8 mouse cellular contexts compared by ENCODE assay signal in genomic region chr3:94479564-94479963, GRCm38 (mm10). TPM values are rescaled to one million over a fixed set of nuclear protein-coding genes. Genes with fewer than 3 reads are reported as not detected.
DNase-seq lines count a peak whose midpoint lies in the region; ATAC-seq and TF ChIP-seq lines count a peak whose summit lies in the region.

No protein-coding gene starts in this region.

- no peak overlapping the region for H3K27ac ChIP-seq in kidney, embryonic 15.5 days
- H3K27ac ChIP-seq in heart, postnatal 0 days (ENCODE audit: low read depth): no peak overlapping the region
- peak overlapping the region; percentile 94 for H3K27ac ChIP-seq in midbrain, embryonic 14.5 days (replicated peaks; ENCODE audit: low read depth, low read length)

- H3K4me2 ChIP-seq in kidney, embryonic 15.5 days: peak overlapping the region; percentile 50
- H3K4me2 ChIP-seq in heart, postnatal 0 days (ENCODE audit: low read depth, low read length): 0 out of 2 replicates have a peak overlapping the region, but pooled peaks have one; percentile 16
- H3K4me2 ChIP-seq in midbrain, embryonic 14.5 days (ENCODE audit: low read length): peak overlapping the region; percentile 96

- H3K4me1 ChIP-seq in kidney, embryonic 15.5 days: peaks cover 14% of the 10 kb centered on the region
- 0 out of 2 replicates have a peak, but pooled peaks cover 10% of the 10 kb centered on the region for H3K4me1 ChIP-seq in heart, postnatal 0 days (ENCODE audit: control insufficient read depth, insufficient read depth)
- peaks cover 57% of the 10 kb centered on the region for H3K4me1 ChIP-seq in midbrain, embryonic 14.5 days (ENCODE audit: control insufficient read depth, insufficient read depth, low read length)

- no peaks in the 10 kb centered on the region for H3K9me3 ChIP-seq in kidney, embryonic 15.5 days (replicated peaks)
- H3K9me3 ChIP-seq in heart, postnatal 0 days (replicated peaks; ENCODE audit: control insufficient read depth, low read length): no peaks in the 10 kb centered on the region
- no peaks in the 10 kb centered on the region for H3K9me3 ChIP-seq in midbrain, embryonic 14.5 days (ENCODE audit: control insufficient read depth, low read length)

- no peak for TF ChIP-seq CTCF in heart, postnatal 0 days (IDR thresholded peaks at IDR 0.05; ENCODE audit: low read depth)

- H3K27me3 ChIP-seq in kidney, embryonic 15.5 days: peaks cover 37% of the 10 kb centered on the region
- H3K27me3 ChIP-seq in heart, postnatal 0 days (ENCODE audit: control insufficient read depth, insufficient read depth, low read length): peaks cover 31% of the 10 kb centered on the region
- no peaks in the 10 kb centered on the region for H3K27me3 ChIP-seq in midbrain, embryonic 14.5 days (ENCODE audit: control insufficient read depth, insufficient read depth, low read length)

- no peak overlapping the region for H3K9ac ChIP-seq in kidney, embryonic 15.5 days
- no peak overlapping the region for H3K9ac ChIP-seq in heart, postnatal 0 days (replicated peaks; ENCODE audit: low read depth, low read length)
- peak overlapping the region; percentile 95 for H3K9ac ChIP-seq in midbrain, embryonic 14.5 days (replicated peaks; ENCODE audit: low read length)

- H3K36me3 ChIP-seq in kidney, embryonic 15.5 days: no peaks in the 10 kb centered on the region
- H3K36me3 ChIP-seq in heart, postnatal 0 days (replicated peaks; ENCODE audit: control insufficient read depth, insufficient read depth, low read length): no peaks in the 10 kb centered on the region
- H3K36me3 ChIP-seq in midbrain, embryonic 14.5 days (ENCODE audit: control insufficient read depth, insufficient read depth, low read length): peaks cover 27% of the 10 kb centered on the region

- peak overlapping the region; percentile 18 for H3K4me3 ChIP-seq in kidney, embryonic 15.5 days (replicated peaks)
- no peak overlapping the region for H3K4me3 ChIP-seq in heart, postnatal 0 days (ENCODE audit: low read depth, low read length)
- H3K4me3 ChIP-seq in midbrain, embryonic 14.5 days (replicated peaks; ENCODE audit: low read depth, low read length): peak overlapping the region; percentile 73

- ATAC-seq in kidney, embryonic 15.5 days (replicated peaks; ENCODE audit: low FRiP score): no peak
- no peak for ATAC-seq in heart, postnatal 0 days (ENCODE audit: insufficient read depth, low read depth)
- ATAC-seq in midbrain, embryonic 14.5 days (ENCODE audit: low FRiP score, low TSS enrichment): no peak
- ATAC-seq in erythroblast, adult 5-6 weeks (replicated peaks; ENCODE audit: low FRiP score, poor library complexity, severe bottlenecking): no peak

- no peak for DNase-seq in kidney, adult 8-10 months
- peak; percentile 50 for DNase-seq in ZHBTc4 (ENCODE audit: low read depth, low spot score)
- DNase-seq in heart, postnatal 0 days (ENCODE audit: low spot score): no peak
- DNase-seq in midbrain, embryonic 14.5 days: peak; percentile 57
- DNase-seq in cerebellum, adult 9-11 months: no peak
- DNase-seq in gastrocnemius, adult 8-10 months (ENCODE audit: low spot score in 2 of 2): no peak

- no peak for TF ChIP-seq EP300 in heart, postnatal 0 days (IDR thresholded peaks at IDR 0.05; ENCODE audit: low read depth)

- WGBS in kidney, embryonic 15.5 days: 5% methylated on average over 11 of the region's 11 CpGs
- 2% methylated on average over 11 of the region's 11 CpGs for WGBS in heart, postnatal 0 days
- 10% methylated on average over 11 of the region's 11 CpGs for WGBS in midbrain, embryonic 14.5 days

RNA-seq across cellular contexts. Expression of gene Riiad1, which starts 0.6 kb away (rescaled TPM):
- polyA plus RNA-seq in kidney, embryonic 15.5 days (2015; fragmentation: Nextera tagmentation; extraction: Ambion mirVana): 1.2 and 2.3 TPM in 2 replicates
- 1.2 TPM in 1 of 2 replicates, not detected in the other for total RNA-seq in heart, postnatal 0 days (2014; rRNA removed; ENCODE audit: low replicate concordance)
- 4.3 and 4.5 TPM in 2 replicates for polyA plus RNA-seq in heart, postnatal 0 days (2015; fragmentation: Nextera tagmentation; extraction: Ambion mirVana)
- polyA plus RNA-seq in midbrain, embryonic 14.5 days (2014; fragmentation: Nextera tagmentation; extraction: Ambion mirVana): 23.8 and 30.8 TPM in 2 replicates
- not detected in 2 replicates for total RNA-seq in erythroblast, adult 5-6 weeks (2015; ENCODE audit: low replicate concordance)
- not detected in 2 replicates for total RNA-seq in erythroblast, adult 5-6 weeks (2017; ENCODE audit: low replicate concordance)
- total RNA-seq in gastrocnemius, adult 8-10 months (2022): 10 to 100 TPM; 10.6 to 11.8 (median 11.3) TPM

RNA-seq across cellular contexts. Expression of gene Celf3, which starts 1.5 kb away (rescaled TPM):
- 2.5 and 5.5 TPM in 2 replicates for polyA plus RNA-seq in kidney, embryonic 15.5 days (2015; fragmentation: Nextera tagmentation; extraction: Ambion mirVana)
- total RNA-seq in heart, postnatal 0 days (2014; rRNA removed; ENCODE audit: low replicate concordance): not detected in 2 replicates
- 0.53 and 0.80 TPM in 2 replicates for polyA plus RNA-seq in heart, postnatal 0 days (2015; fragmentation: Nextera tagmentation; extraction: Ambion mirVana)
- 321 and 376 TPM in 2 replicates for polyA plus RNA-seq in midbrain, embryonic 14.5 days (2014; fragmentation: Nextera tagmentation; extraction: Ambion mirVana)
- total RNA-seq in erythroblast, adult 5-6 weeks (2015; ENCODE audit: low replicate concordance): not detected in 2 replicates
- total RNA-seq in erythroblast, adult 5-6 weeks (2017; ENCODE audit: low replicate concordance): not detected in 2 replicates
- total RNA-seq in gastrocnemius, adult 8-10 months (2022): not detected

RNA-seq across cellular contexts. Expression of gene Oaz3, which starts 35.8 kb away (rescaled TPM):
- polyA plus RNA-seq in kidney, embryonic 15.5 days (2015; fragmentation: Nextera tagmentation; extraction: Ambion mirVana): 0.45 and 0.84 TPM in 2 replicates
- not detected in 2 replicates for total RNA-seq in heart, postnatal 0 days (2014; rRNA removed; ENCODE audit: low replicate concordance)
- 0.33 and 0.41 TPM in 2 replicates for polyA plus RNA-seq in heart, postnatal 0 days (2015; fragmentation: Nextera tagmentation; extraction: Ambion mirVana)
- polyA plus RNA-seq in midbrain, embryonic 14.5 days (2014; fragmentation: Nextera tagmentation; extraction: Ambion mirVana): 0.36 and 1.2 TPM in 2 replicates
- total RNA-seq in erythroblast, adult 5-6 weeks (2015; ENCODE audit: low replicate concordance): not detected in 2 replicates
- not detected in 2 replicates for total RNA-seq in erythroblast, adult 5-6 weeks (2017; ENCODE audit: low replicate concordance)
- not detected for total RNA-seq in gastrocnemius, adult 8-10 months (2022)

RNA-seq across cellular contexts. Expression of gene Mrpl9, which starts 36.4 kb away (rescaled TPM):
- polyA plus RNA-seq in kidney, embryonic 15.5 days (2015; fragmentation: Nextera tagmentation; extraction: Ambion mirVana): 68.4 and 70.4 TPM in 2 replicates
- 83.0 and 85.1 TPM in 2 replicates for total RNA-seq in heart, postnatal 0 days (2014; rRNA removed; ENCODE audit: low replicate concordance)
- 67.4 and 68.7 TPM in 2 replicates for polyA plus RNA-seq in heart, postnatal 0 days (2015; fragmentation: Nextera tagmentation; extraction: Ambion mirVana)
- polyA plus RNA-seq in midbrain, embryonic 14.5 days (2014; fragmentation: Nextera tagmentation; extraction: Ambion mirVana): 52.6 and 54.1 TPM in 2 replicates
- 11.5 and 20.8 TPM in 2 replicates for total RNA-seq in erythroblast, adult 5-6 weeks (2015; ENCODE audit: low replicate concordance)
- 10.5 and 13.0 TPM in 2 replicates for total RNA-seq in erythroblast, adult 5-6 weeks (2017; ENCODE audit: low replicate concordance)
- 10 to 100 TPM; 29.1 to 33.8 (median 32.0) TPM for total RNA-seq in gastrocnemius, adult 8-10 months (2022)

Comparison
In these comparisons a context has a peak if more than half of its experiments do, and no peak if none do; other contexts are left out.
1. H3K4me2 ChIP-seq: peak in every context shown above with its lines; median percentile 96 in midbrain, embryonic 14.5 days; 50 in kidney, embryonic 15.5 days; 16 in heart, postnatal 0 days.
2. DNase-seq: peak in ZHBTc4 (single experiment) and midbrain, embryonic 14.5 days (single experiment); none in kidney, adult 8-10 months (0 of 2), heart, postnatal 0 days (single experiment), cerebellum, adult 9-11 months (single experiment) and gastrocnemius, adult 8-10 months (0 of 2).